Mouse (Mus musculus) C2C12 (cell line): ENCODE results near the gene Srp9. TPM values are rescaled to one million over a fixed set of nuclear protein-coding genes. Genes with fewer than 3 reads are reported as not detected.

Experiments
- H3K27me3 ChIP-seq: one replicate; pipeline ENCODE4 v1.6.1; 2011; ENCODE audit not compliant: control insufficient read depth, insufficient read depth, insufficient read length
- H3K36me3 ChIP-seq: one replicate; pipeline ENCODE4 v1.6.1; 2011; ENCODE audit not compliant: control insufficient read depth, insufficient read depth
- H3K4me3 ChIP-seq: one replicate; pipeline ENCODE4 v1.5.1; 2011; ENCODE audit warnings: mild to moderate bottlenecking, control low read depth; ENCODE audit not compliant: poor library complexity, insufficient read depth, severe bottlenecking
- H3K79me2 ChIP-seq: one replicate; pipeline ENCODE4 v1.6.1; 2011; ENCODE audit not compliant: control insufficient read depth, insufficient read depth
- H3K79me3 ChIP-seq: one replicate; pipeline ENCODE4 v1.6.1; 2011; ENCODE audit warnings: low read depth, control low read depth
- H3ac ChIP-seq: one replicate; pipeline ENCODE3; 2011; ENCODE audit warnings: low read depth; ENCODE audit not compliant: control insufficient read depth, insufficient read length
- CEBPB ChIP-seq: IDR thresholded peaks from one replicate; pipeline ENCODE4 v1.6.1; 2011; ENCODE audit warnings: low read depth, mild to moderate bottlenecking, control low read depth, moderate library complexity
- CTCF ChIP-seq: IDR thresholded peaks from one replicate; pipeline ENCODE4 v1.5.1; 2011; ENCODE audit not compliant: control insufficient read depth, insufficient read depth, insufficient read length
- FOSL1 ChIP-seq: IDR thresholded peaks from one replicate; pipeline ENCODE4 v1.8.0; 2011; ENCODE audit warnings: mild to moderate bottlenecking, low read length; ENCODE audit not compliant: poor library complexity, insufficient read depth, severe bottlenecking
- MAX ChIP-seq: IDR thresholded peaks from one replicate; pipeline ENCODE4 v1.6.1; 2011; ENCODE audit warnings: mild to moderate bottlenecking, control low read depth
- MYOD1 ChIP-seq: IDR thresholded peaks from one replicate; pipeline ENCODE4 v1.6.1; 2011; ENCODE audit warnings: low read depth; ENCODE audit not compliant: control insufficient read depth, insufficient read length
- MYOG ChIP-seq: IDR thresholded peaks from one replicate; pipeline ENCODE4 v1.6.1; 2011; ENCODE audit not compliant: control insufficient read depth, insufficient read length; ENCODE audit errors: extremely low read depth
- USF1 ChIP-seq: IDR thresholded peaks from one replicate; pipeline ENCODE4 v1.6.1; 2011; ENCODE audit warnings: low read depth, mild to moderate bottlenecking, control low read depth, moderate library complexity
- polyA plus RNA-seq: library from polyadenylated mRNA; unstranded; fragments of >200 nt; fragmentation: generic; extraction: Trizol; gene quantifications from one replicate; pipeline ENCODE4 v1.2.1, GENCODE M21; 2012; ENCODE audit warnings: missing spikeins

Gene Srp9
- polyA plus RNA-seq, 1 experiment = 77.3 TPM

GRCm38 (mm10) chr1:182099062-182099461, 25.5 kb upstream of the Srp9 start:
- H3K27me3 ChIP-seq = no peaks in the 10 kb centered on the region
- no peaks in the 10 kb centered on the region for H3K79me3 ChIP-seq
- H3ac ChIP-seq = no peak overlapping the region
- H3K4me3 ChIP-seq = no peak overlapping the region
- H3K36me3 ChIP-seq = no peaks in the 10 kb centered on the region
- H3K79me2 ChIP-seq = no peaks in the 10 kb centered on the region
- no peak for TF ChIP-seq CTCF
- no peak for TF ChIP-seq FOSL1
- TF ChIP-seq CEBPB = no peak
- no peak for TF ChIP-seq USF1
- no peak for TF ChIP-seq MYOG

- no peaks in the 10 kb centered on the region for H3K79me2 ChIP-seq
- no peaks in the 10 kb centered on the region for H3K36me3 ChIP-seq
- H3ac ChIP-seq = no peak overlapping the region
- TF ChIP-seq FOSL1 = no peak
- TF ChIP-seq MAX = no peak
- no peak for TF ChIP-seq USF1
- no peak for TF ChIP-seq MYOG
- TF ChIP-seq CTCF = no peak
- no peak for TF ChIP-seq MYOD1
- no peak for TF ChIP-seq CEBPB
- H3K4me3 ChIP-seq = no peak overlapping the region
- H3K27me3 ChIP-seq = no peaks in the 10 kb centered on the region
- H3K79me3 ChIP-seq = no peaks in the 10 kb centered on the region
Observed at GRCm38 (mm10) chr1:182100403-182100802, 24.1 kb upstream of the Srp9 start.

- no peak overlapping the region for H3K4me3 ChIP-seq
- H3K36me3 ChIP-seq = no peaks in the 10 kb centered on the region
- H3K79me2 ChIP-seq = no peaks in the 10 kb centered on the region
- TF ChIP-seq CTCF = no peak
- no peak for TF ChIP-seq MYOD1
- no peak for TF ChIP-seq USF1
- no peak for TF ChIP-seq MAX
- no peak for TF ChIP-seq CEBPB
- no peak for TF ChIP-seq FOSL1
- TF ChIP-seq MYOG = no peak
- no peaks in the 10 kb centered on the region for H3K27me3 ChIP-seq
- no peak overlapping the region for H3ac ChIP-seq
- H3K79me3 ChIP-seq = no peaks in the 10 kb centered on the region
Observed at GRCm38 (mm10) chr1:182101468-182101867, 23.1 kb upstream of the Srp9 start.

GRCm38 (mm10) chr1:182102706-182103105, 21.8 kb upstream of the Srp9 start:
- Histone ChIP-seq H3K27me3 (no peaks in the 10 kb centered on the region), H3K79me2 (no peaks in the 10 kb centered on the region), H3K4me3 (no peak overlapping the region), H3ac (no peak overlapping the region), H3K79me3 (no peaks in the 10 kb centered on the region), H3K36me3 (no peaks in the 10 kb centered on the region)
- no peak for TF ChIP-seq CEBPB
- no peak for TF ChIP-seq CTCF
- TF ChIP-seq MYOG = no peak
- no peak for TF ChIP-seq FOSL1
- TF ChIP-seq MAX = no peak
- no peak for TF ChIP-seq USF1
- TF ChIP-seq MYOD1 = no peak

- TF ChIP-seq MYOG (no peak), CEBPB (no peak), CTCF (no peak), MYOD1 (no peak), USF1 (no peak), MAX (no peak), FOSL1 (no peak)
- Histone ChIP-seq H3K4me3 (no peak overlapping the region), H3K27me3 (no peaks in the 10 kb centered on the region), H3K79me3 (no peaks in the 10 kb centered on the region), H3K79me2 (no peaks in the 10 kb centered on the region), H3ac (no peak overlapping the region), H3K36me3 (no peaks in the 10 kb centered on the region)
Observed at GRCm38 (mm10) chr1:182103436-182103835, 21.1 kb upstream of the Srp9 start.

GRCm38 (mm10) chr1:182105023-182105422, 19.5 kb upstream of the Srp9 start:
- Histone ChIP-seq H3ac (no peak overlapping the region), H3K36me3 (no peaks in the 10 kb centered on the region), H3K27me3 (no peaks in the 10 kb centered on the region), H3K79me3 (no peaks in the 10 kb centered on the region), H3K4me3 (no peak overlapping the region), H3K79me2 (no peaks in the 10 kb centered on the region)
- TF ChIP-seq MYOG (no peak), MYOD1 (no peak), USF1 (no peak), CEBPB (no peak), FOSL1 (no peak), CTCF (no peak), MAX (no peak)
